10 mouse cellular contexts compared by ENCODE assay signal in the genomic region with DNA sequence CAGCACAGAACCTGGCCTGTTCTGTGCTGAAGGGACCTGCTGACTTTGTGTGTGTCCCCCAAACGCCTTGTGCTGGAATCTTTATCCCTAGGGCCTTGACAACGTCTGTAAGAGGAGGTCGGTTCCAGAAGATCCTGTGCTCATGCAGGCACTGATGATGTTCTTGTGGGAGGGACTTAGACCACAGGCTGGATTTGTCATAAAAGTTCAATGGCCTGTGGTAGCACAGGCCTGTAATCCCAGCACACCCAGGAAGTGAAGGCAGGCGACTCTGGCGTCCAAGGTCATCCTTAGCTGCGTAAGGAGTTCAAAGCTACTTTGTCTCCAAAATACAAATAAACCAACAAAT. TPM values are rescaled to one million over a fixed set of nuclear protein-coding genes. Genes with fewer than 3 reads are reported as not detected.
DNase-seq lines count a peak whose midpoint lies in the region; ATAC-seq and TF ChIP-seq lines count a peak whose summit lies in the region.
"Had no signal": no experiment of that assay in that cellular context is flagged by ENCODE, and none has a peak within 500 bp of the region (broad histone marks: within the 10 kb centered on the region; RNA-seq: fewer than 3 reads in every experiment).

No protein-coding gene starts in this region.

- H3K9me3 ChIP-seq in kidney, embryonic 15.5 days (replicated peaks) = no peaks in the 10 kb centered on the region
- H3K9me3 ChIP-seq in kidney, embryonic 16.5 days (ENCODE audit: low read length) = no peaks in the 10 kb centered on the region
- H3K9me3 ChIP-seq in forebrain, embryonic 13.5 days (replicated peaks) = no peaks in the 10 kb centered on the region
- H3K9me3 ChIP-seq in limb, embryonic 12.5 days = no peaks in the 10 kb centered on the region

- TF ChIP-seq CTCF in olfactory bulb, adult 2 months (IDR thresholded peaks at IDR 0.05; ENCODE audit: insufficient read depth, low read depth, low read length) = no peak

- 58% methylated on average over 6 of the region's 6 CpGs for WGBS in kidney, embryonic 15.5 days
- WGBS in kidney, embryonic 16.5 days = 67% methylated on average over 6 of the region's 6 CpGs
- WGBS in forebrain, embryonic 13.5 days = 61% methylated on average over 6 of the region's 6 CpGs
- 57% methylated on average over 6 of the region's 6 CpGs for WGBS in limb, embryonic 12.5 days
- WGBS in olfactory bulb, adult 2 months = 74% methylated on average over 6 of the region's 6 CpGs

- no peak for TF ChIP-seq POLR2A in olfactory bulb, adult 2 months (IDR thresholded peaks at IDR 0.05; ENCODE audit: insufficient read depth, low read depth, low read length)

- H3K4me2 ChIP-seq in kidney, embryonic 15.5 days = no peak overlapping the region
- H3K4me2 ChIP-seq in kidney, embryonic 16.5 days (replicated peaks; ENCODE audit: low read depth, low read length) = no peak overlapping the region
- no peak overlapping the region for H3K4me2 ChIP-seq in forebrain, embryonic 13.5 days
- H3K4me2 ChIP-seq in limb, embryonic 12.5 days = peak overlapping the region; percentile 38; the same call in 1 of the 2 replicates

- no peak for DNase-seq in kidney, postnatal 4 days
- DNase-seq in layer of hippocampus, postnatal 25 days (ENCODE audit: extremely low spot score in 1 of 2, low spot score in 1 of 2) = no peak
- no peak for DNase-seq in cerebellum, adult 9-10 months
- DNase-seq: cerebellum, postnatal 25 days had no signal

- H3K4me1 ChIP-seq in kidney, embryonic 15.5 days = peaks cover 19% of the 10 kb centered on the region
- H3K4me1 ChIP-seq in kidney, embryonic 16.5 days (ENCODE audit: insufficient read depth, low read length) = peaks cover 8% of the 10 kb centered on the region; the same call in 1 of the 2 replicates
- peaks cover 30% of the 10 kb centered on the region for H3K4me1 ChIP-seq in forebrain, embryonic 13.5 days
- peaks cover 20% of the 10 kb centered on the region for H3K4me1 ChIP-seq in limb, embryonic 12.5 days (replicated peaks)
- peaks cover 21% of the 10 kb centered on the region for H3K4me1 ChIP-seq in olfactory bulb, adult 2 months (ENCODE audit: control insufficient read depth, insufficient read depth, low read length)

- no peak overlapping the region for H3K4me3 ChIP-seq in kidney, embryonic 15.5 days (replicated peaks)
- no peak overlapping the region for H3K4me3 ChIP-seq in kidney, embryonic 16.5 days (ENCODE audit: low read length)
- H3K4me3 ChIP-seq in forebrain, embryonic 13.5 days = no peak overlapping the region
- no peak overlapping the region for H3K4me3 ChIP-seq in limb, embryonic 12.5 days (replicated peaks)
- no peak overlapping the region for H3K4me3 ChIP-seq in olfactory bulb, adult 2 months (ENCODE audit: insufficient read depth, low read depth, low read length)

- ATAC-seq in kidney, embryonic 15.5 days (replicated peaks; ENCODE audit: low FRiP score) = no peak
- ATAC-seq in kidney, embryonic 16.5 days (ENCODE audit: low FRiP score, low TSS enrichment) = no peak
- no peak for ATAC-seq in forebrain, embryonic 13.5 days
- ATAC-seq in limb, embryonic 12.5 days (ENCODE audit: insufficient number of reproducible peaks, insufficient read depth, low FRiP score, low TSS enrichment, low read depth) = no peak
- ATAC-seq: activated CD4-positive, CD25-positive, alpha-beta regulatory T cell, adult 4 months had no signal

- H3K27ac ChIP-seq in kidney, embryonic 15.5 days = peak overlapping the region; percentile 57; the same call in 1 of the 2 replicates
- no peak overlapping the region for H3K27ac ChIP-seq in kidney, embryonic 16.5 days (ENCODE audit: low read length)
- H3K27ac ChIP-seq in forebrain, embryonic 13.5 days = peak overlapping the region; percentile 80
- H3K27ac ChIP-seq in limb, embryonic 12.5 days = peak overlapping the region; percentile 88
- 0 out of 2 replicates have a peak overlapping the region, but pooled peaks have one; percentile 48 for H3K27ac ChIP-seq in olfactory bulb, adult 2 months (ENCODE audit: insufficient read depth, low read depth, low read length)

- no peaks in the 10 kb centered on the region for H3K27me3 ChIP-seq in kidney, embryonic 15.5 days
- no peaks in the 10 kb centered on the region for H3K27me3 ChIP-seq in kidney, embryonic 16.5 days (ENCODE audit: insufficient read depth, low read length)
- no peaks in the 10 kb centered on the region for H3K27me3 ChIP-seq in forebrain, embryonic 13.5 days
- no peaks in the 10 kb centered on the region for H3K27me3 ChIP-seq in limb, embryonic 12.5 days

- H3K36me3 ChIP-seq in kidney, embryonic 15.5 days = no peaks in the 10 kb centered on the region
- no peaks in the 10 kb centered on the region for H3K36me3 ChIP-seq in kidney, embryonic 16.5 days (ENCODE audit: insufficient read depth, low read length)
- no peaks in the 10 kb centered on the region for H3K36me3 ChIP-seq in forebrain, embryonic 13.5 days (ENCODE audit: poor library complexity, severe bottlenecking)
- H3K36me3 ChIP-seq in limb, embryonic 12.5 days = no peaks in the 10 kb centered on the region

- no peak overlapping the region for H3K9ac ChIP-seq in kidney, embryonic 15.5 days
- H3K9ac ChIP-seq in kidney, embryonic 16.5 days (replicated peaks; ENCODE audit: low read length) = no peak overlapping the region
- 0 out of 2 replicates have a peak overlapping the region, but pooled peaks have one; percentile 36 for H3K9ac ChIP-seq in forebrain, embryonic 13.5 days
- H3K9ac ChIP-seq in limb, embryonic 12.5 days (replicated peaks) = no peak overlapping the region

RNA-seq across cellular contexts. Expression of a gene that starts 16.9 kb away (rescaled TPM):
- polyA plus RNA-seq in kidney, embryonic 15.5 days (2015; fragmentation: Nextera tagmentation; extraction: Ambion mirVana) = 16.0 TPM in 2 replicates
- 15.7 and 17.8 TPM in 2 replicates for polyA plus RNA-seq in kidney, embryonic 16.5 days (2015; fragmentation: Nextera tagmentation; extraction: Ambion mirVana)
- polyA plus RNA-seq in forebrain, embryonic 13.5 days (2015; fragmentation: Nextera tagmentation; extraction: Ambion mirVana) = 28.6 and 32.7 TPM in 2 replicates
- 26.5 and 29.5 TPM in 2 replicates for polyA plus RNA-seq in limb, embryonic 12.5 days (2016; fragmentation: Nextera tagmentation; extraction: Ambion mirVana)
- not detected in 2 replicates for polyA plus RNA-seq in olfactory bulb, adult 2 months (2012; ENCODE audit: insufficient read depth, insufficient read length, low replicate concordance, missing spikeins)
- total RNA-seq in layer of hippocampus, postnatal 25 days (2021) = 10 to 100 TPM; 75.4 to 85.2 TPM
